In the genomic region with DNA sequence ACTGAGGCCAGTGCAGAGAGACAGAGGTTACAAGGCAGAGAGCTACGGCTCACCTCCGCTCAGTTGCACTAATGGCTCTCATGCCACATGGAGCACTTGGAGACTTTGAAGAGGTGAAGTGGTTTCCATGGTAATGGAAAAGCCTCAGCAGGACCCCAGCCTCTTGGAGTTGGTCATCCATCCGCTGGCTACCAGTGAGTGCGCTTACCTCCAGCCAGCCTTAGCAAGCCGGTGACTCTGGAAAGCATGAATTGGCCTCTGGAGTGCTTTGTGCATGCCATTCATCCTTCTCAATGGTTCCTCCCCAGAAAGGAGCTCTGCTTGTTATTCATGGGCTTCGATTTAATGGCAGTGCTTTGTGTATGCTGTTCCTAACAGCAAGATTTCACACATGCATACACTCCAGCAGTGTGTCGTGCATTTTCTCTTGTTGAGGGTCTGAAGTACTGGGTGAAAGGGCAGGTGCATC, we compare ENCODE assay signal across 15 mouse cellular contexts.
DNase-seq lines count a peak whose midpoint lies in the region; ATAC-seq lines count a peak whose summit lies in the region.
"Had no signal": no experiment of that assay in that cellular context is flagged by ENCODE, and none has a peak within 500 bp of the region (broad histone marks: within the 10 kb centered on the region; RNA-seq: fewer than 3 reads in every experiment).

No protein-coding gene starts in this region.

- ATAC-seq in lung, embryonic 16.5 days (ENCODE audit: low read depth), result 0 out of 2 replicates have a peak, but pooled peaks have one; percentile 10
- ATAC-seq in midbrain, embryonic 13.5 days, result peak; percentile 89

- H3K9me3 ChIP-seq in lung, embryonic 16.5 days (ENCODE audit: control insufficient read depth, low read length), result no peaks in the 10 kb centered on the region
- no peaks in the 10 kb centered on the region for H3K9me3 ChIP-seq in hindbrain, embryonic 10.5 days
- no peaks in the 10 kb centered on the region for H3K9me3 ChIP-seq in midbrain, embryonic 13.5 days
- H3K9me3 ChIP-seq: stomach, embryonic 15.5 days had no signal

- H3K27ac ChIP-seq in lung, embryonic 16.5 days (ENCODE audit: low read length), result no peak overlapping the region
- H3K27ac ChIP-seq in hindbrain, embryonic 10.5 days, result no peak overlapping the region
- 0 out of 2 replicates have a peak overlapping the region, but pooled peaks have one; percentile 30 for H3K27ac ChIP-seq in midbrain, embryonic 13.5 days
- H3K27ac ChIP-seq: stomach, embryonic 15.5 days had no signal

- no peak overlapping the region for H3K4me3 ChIP-seq in lung, embryonic 16.5 days (ENCODE audit: low read length)
- no peak overlapping the region; the same call in 1 of the 2 replicates for H3K4me3 ChIP-seq in hindbrain, embryonic 10.5 days
- no peak overlapping the region for H3K4me3 ChIP-seq in midbrain, embryonic 13.5 days (replicated peaks)
- H3K4me3 ChIP-seq: stomach, embryonic 15.5 days had no signal

- DNase-seq in lung, postnatal 14 days, result no peak
- DNase-seq in hindbrain, embryonic 10.5 days (ENCODE audit: low spot score), result peak; percentile 65
- peak; percentile 29 for DNase-seq in retina, postnatal 1 day
- no peak for DNase-seq in cerebellum, adult 11-12 months
- no peak for DNase-seq in layer of hippocampus, adult 9-10 months (ENCODE audit: low spot score)
- no peak for DNase-seq in left cerebral cortex, postnatal 25 days (ENCODE audit: low spot score in 2 of 2)
- DNase-seq: adrenal gland, adult 8-10 months; kidney, postnatal 14 days; liver; lung, postnatal 36 days; right cerebral cortex, postnatal 25 days; thymus, postnatal 36 days had no signal

- WGBS in lung, embryonic 16.5 days, result 49% methylated on average over 7 of the region's 7 CpGs
- WGBS in hindbrain, embryonic 10.5 days, result 37% methylated on average over 7 of the region's 7 CpGs
- 5% methylated on average over 7 of the region's 7 CpGs for WGBS in midbrain, embryonic 13.5 days

- no peaks in the 10 kb centered on the region for H3K27me3 ChIP-seq in lung, embryonic 16.5 days (ENCODE audit: control insufficient read depth, insufficient read depth, low read depth, low read length)
- H3K27me3 ChIP-seq in hindbrain, embryonic 10.5 days (ENCODE audit: insufficient read depth, poor library complexity, severe bottlenecking), result peaks cover 49% of the 10 kb centered on the region
- H3K27me3 ChIP-seq in midbrain, embryonic 13.5 days, result peaks cover 30% of the 10 kb centered on the region
- H3K27me3 ChIP-seq: stomach, embryonic 15.5 days had no signal

- intact Hi-C loops in left cerebral cortex, postnatal 25 days (cut with DNase I), result no loop called here

- H3K4me1 ChIP-seq in lung, embryonic 16.5 days (replicated peaks; ENCODE audit: control insufficient read depth, insufficient read depth, low read length), result no peaks in the 10 kb centered on the region
- H3K4me1 ChIP-seq in hindbrain, embryonic 10.5 days (replicated peaks), result peaks cover 37% of the 10 kb centered on the region
- H3K4me1 ChIP-seq in midbrain, embryonic 13.5 days (replicated peaks), result peaks cover 22% of the 10 kb centered on the region
- H3K4me1 ChIP-seq: stomach, embryonic 15.5 days had no signal

- no peaks in the 10 kb centered on the region for H3K36me3 ChIP-seq in lung, embryonic 16.5 days (ENCODE audit: control insufficient read depth, insufficient read depth, low read length)
- no peaks in the 10 kb centered on the region for H3K36me3 ChIP-seq in hindbrain, embryonic 10.5 days
- no peaks in the 10 kb centered on the region for H3K36me3 ChIP-seq in midbrain, embryonic 13.5 days
- H3K36me3 ChIP-seq: stomach, embryonic 15.5 days had no signal

- H3K9ac ChIP-seq in lung, embryonic 16.5 days (ENCODE audit: low read length), result no peak overlapping the region
- H3K9ac ChIP-seq in midbrain, embryonic 13.5 days (replicated peaks), result no peak overlapping the region
- H3K9ac ChIP-seq: stomach, embryonic 15.5 days had no signal

- H3K4me2 ChIP-seq in lung, embryonic 16.5 days (ENCODE audit: low read depth, low read length), result no peak overlapping the region
- H3K4me2 ChIP-seq in midbrain, embryonic 13.5 days (replicated peaks), result 0 out of 2 replicates have a peak overlapping the region, but pooled peaks have one; percentile 9
- H3K4me2 ChIP-seq: stomach, embryonic 15.5 days had no signal

Comparison
In these comparisons a context has a peak if more than half of its experiments do, and no peak if none do; other contexts are left out.
1. DNase-seq: peak in hindbrain, embryonic 10.5 days (single experiment) and retina, postnatal 1 day (single experiment); none in lung, postnatal 14 days (single experiment), cerebellum, adult 11-12 months (single experiment), layer of hippocampus, adult 9-10 months (single experiment) and left cerebral cortex, postnatal 25 days (0 of 2).